Mouse (Mus musculus): ENCODE measurements around the gene Ddx55. TPM values are rescaled to one million over a fixed set of nuclear protein-coding genes. Genes with fewer than 3 reads are reported as not detected.

Ddx55 gene
- 14.0 and 17.3 TPM in 2 replicates for polyA plus RNA-seq (2014; fragmentation: Nextera tagmentation; extraction: Ambion mirVana)

- H3K9ac ChIP-seq (ENCODE audit: low read depth, low read length), result peak within 1 kb of the TSS; percentile 65
- H3K27me3 ChIP-seq (ENCODE audit: control insufficient read depth, insufficient read depth, low read length), result no peaks in the 10 kb centered on the region
- peak within 1 kb of the TSS; percentile 79 for H3K4me3 ChIP-seq (ENCODE audit: low read length)
- H3K36me3 ChIP-seq (ENCODE audit: control insufficient read depth, insufficient read depth, low read length), result peaks cover 41% of the 10 kb centered on the region
- peak within 1 kb of the TSS; percentile 69 for H3K27ac ChIP-seq (ENCODE audit: low read depth, low read length)
- 0 out of 2 replicates have a peak, but pooled peaks cover 3% of the 10 kb centered on the region for H3K4me1 ChIP-seq (ENCODE audit: control insufficient read depth, insufficient read depth, low read length)
- WGBS, result under 1% methylated on average over 66 of the region's 66 CpGs
- peak; percentile 87 for ATAC-seq (ENCODE audit: low FRiP score, low TSS enrichment)
- no peaks in the 10 kb centered on the region for H3K9me3 ChIP-seq (ENCODE audit: control insufficient read depth, low read length)
- peak within 1 kb of the TSS; percentile 74 for H3K4me2 ChIP-seq (replicated peaks; ENCODE audit: low read depth, low read length)
Measured at GRCm38 (mm10) chr5:124552558-124553307, at the start of gene Ddx55. Ddx55 (plus strand) TSS chr5:124552864.

- Histone ChIP-seq H3K27me3 (ENCODE audit: control insufficient read depth, insufficient read depth, low read length) (no peaks in the 10 kb centered on the region), H3K27ac (ENCODE audit: low read depth, low read length) (no peak overlapping the region), H3K9ac (ENCODE audit: low read depth, low read length) (no peak overlapping the region), H3K36me3 (ENCODE audit: control insufficient read depth, insufficient read depth, low read length) (peaks cover 47% of the 10 kb centered on the region), H3K4me1 (ENCODE audit: control insufficient read depth, insufficient read depth, low read length) (no peaks in the 10 kb centered on the region), H3K9me3 (ENCODE audit: control insufficient read depth, low read length) (no peaks in the 10 kb centered on the region), H3K4me3 (ENCODE audit: low read length) (no peak overlapping the region), H3K4me2 (replicated peaks; ENCODE audit: low read depth, low read length) (no peak overlapping the region)
- WGBS, result 49% methylated on average over 14 of the region's 14 CpGs
- ATAC-seq (ENCODE audit: low FRiP score, low TSS enrichment), result no peak
Measured at GRCm38 (mm10) chr5:124503742-124504141, 48.9 kb upstream of the Ddx55 start.

GRCm38 (mm10) chr5:124505235-124505634, 47.4 kb upstream of the Ddx55 start:
- H3K4me1 ChIP-seq (ENCODE audit: control insufficient read depth, insufficient read depth, low read length), result no peaks in the 10 kb centered on the region
- no peaks in the 10 kb centered on the region for H3K27me3 ChIP-seq (ENCODE audit: control insufficient read depth, insufficient read depth, low read length)
- no peaks in the 10 kb centered on the region for H3K9me3 ChIP-seq (ENCODE audit: control insufficient read depth, low read length)
- peaks cover 44% of the 10 kb centered on the region for H3K36me3 ChIP-seq (ENCODE audit: control insufficient read depth, insufficient read depth, low read length)
- no peak overlapping the region for H3K9ac ChIP-seq (ENCODE audit: low read depth, low read length)
- no peak overlapping the region for H3K4me2 ChIP-seq (replicated peaks; ENCODE audit: low read depth, low read length)
- no peak overlapping the region for H3K4me3 ChIP-seq (ENCODE audit: low read length)
- ATAC-seq (ENCODE audit: low FRiP score, low TSS enrichment), result no peak
- WGBS, result 95% methylated on average over 4 of the region's 4 CpGs
- H3K27ac ChIP-seq (ENCODE audit: low read depth, low read length), result no peak overlapping the region

- Histone ChIP-seq H3K27me3 (ENCODE audit: control insufficient read depth, insufficient read depth, low read length) (no peaks in the 10 kb centered on the region), H3K36me3 (ENCODE audit: control insufficient read depth, insufficient read depth, low read length) (peaks cover 39% of the 10 kb centered on the region; the same call in 1 of the 2 replicates), H3K4me3 (ENCODE audit: low read length) (no peak overlapping the region), H3K4me2 (replicated peaks; ENCODE audit: low read depth, low read length) (no peak overlapping the region), H3K9me3 (ENCODE audit: control insufficient read depth, low read length) (no peaks in the 10 kb centered on the region), H3K9ac (ENCODE audit: low read depth, low read length) (no peak overlapping the region), H3K27ac (ENCODE audit: low read depth, low read length) (no peak overlapping the region), H3K4me1 (ENCODE audit: control insufficient read depth, insufficient read depth, low read length) (no peaks in the 10 kb centered on the region)
- ATAC-seq (ENCODE audit: low FRiP score, low TSS enrichment), result peak; percentile 63; the same call in 1 of the 2 replicates
- 34% methylated on average over 10 of the region's 10 CpGs for WGBS
Measured at GRCm38 (mm10) chr5:124506731-124507359, 45.8 kb upstream of the Ddx55 start.

- no peak for ATAC-seq (ENCODE audit: low FRiP score, low TSS enrichment)
- no peak overlapping the region for H3K27ac ChIP-seq (ENCODE audit: low read depth, low read length)
- H3K4me2 ChIP-seq (replicated peaks; ENCODE audit: low read depth, low read length), result no peak overlapping the region
- H3K36me3 ChIP-seq (ENCODE audit: control insufficient read depth, insufficient read depth, low read length), result peaks cover 39% of the 10 kb centered on the region
- no peaks in the 10 kb centered on the region for H3K27me3 ChIP-seq (ENCODE audit: control insufficient read depth, insufficient read depth, low read length)
- H3K9ac ChIP-seq (ENCODE audit: low read depth, low read length), result no peak overlapping the region
- no peak overlapping the region for H3K4me3 ChIP-seq (ENCODE audit: low read length)
- H3K9me3 ChIP-seq (ENCODE audit: control insufficient read depth, low read length), result no peaks in the 10 kb centered on the region
- 90% methylated on average over 6 of the region's 6 CpGs for WGBS
- H3K4me1 ChIP-seq (ENCODE audit: control insufficient read depth, insufficient read depth, low read length), result no peaks in the 10 kb centered on the region
Measured at GRCm38 (mm10) chr5:124509200-124509599, 43.5 kb upstream of the Ddx55 start.

- WGBS, result 62% methylated on average over 12 of the region's 12 CpGs
- Histone ChIP-seq H3K27me3 (ENCODE audit: control insufficient read depth, insufficient read depth, low read length) (no peaks in the 10 kb centered on the region), H3K4me3 (ENCODE audit: low read length) (no peak overlapping the region), H3K36me3 (ENCODE audit: control insufficient read depth, insufficient read depth, low read length) (peaks cover 43% of the 10 kb centered on the region), H3K9ac (ENCODE audit: low read depth, low read length) (no peak overlapping the region), H3K9me3 (ENCODE audit: control insufficient read depth, low read length) (no peaks in the 10 kb centered on the region), H3K4me2 (replicated peaks; ENCODE audit: low read depth, low read length) (no peak overlapping the region), H3K4me1 (ENCODE audit: control insufficient read depth, insufficient read depth, low read length) (no peaks in the 10 kb centered on the region), H3K27ac (ENCODE audit: low read depth, low read length) (no peak overlapping the region)
- no peak; the same call in 1 of the 2 replicates for ATAC-seq (ENCODE audit: low FRiP score, low TSS enrichment)
Measured at GRCm38 (mm10) chr5:124509742-124510237, 42.9 kb upstream of the Ddx55 start.

- Histone ChIP-seq H3K9ac (ENCODE audit: low read depth, low read length) (no peak overlapping the region), H3K4me2 (replicated peaks; ENCODE audit: low read depth, low read length) (no peak overlapping the region), H3K36me3 (ENCODE audit: control insufficient read depth, insufficient read depth, low read length) (peaks cover 39% of the 10 kb centered on the region), H3K9me3 (ENCODE audit: control insufficient read depth, low read length) (no peaks in the 10 kb centered on the region), H3K27ac (ENCODE audit: low read depth, low read length) (no peak overlapping the region), H3K4me3 (ENCODE audit: low read length) (no peak overlapping the region), H3K4me1 (ENCODE audit: control insufficient read depth, insufficient read depth, low read length) (no peaks in the 10 kb centered on the region), H3K27me3 (ENCODE audit: control insufficient read depth, insufficient read depth, low read length) (no peaks in the 10 kb centered on the region)
- 86% methylated on average over 10 of the region's 10 CpGs for WGBS
- ATAC-seq (ENCODE audit: low FRiP score, low TSS enrichment), result no peak
Measured at GRCm38 (mm10) chr5:124510536-124511050, 42.1 kb upstream of the Ddx55 start.

GRCm38 (mm10) chr5:124515789-124516188, 36.9 kb upstream of the Ddx55 start:
- Histone ChIP-seq H3K36me3 (ENCODE audit: control insufficient read depth, insufficient read depth, low read length) (peaks cover 50% of the 10 kb centered on the region), H3K4me1 (ENCODE audit: control insufficient read depth, insufficient read depth, low read length) (no peaks in the 10 kb centered on the region), H3K27ac (ENCODE audit: low read depth, low read length) (no peak overlapping the region), H3K27me3 (ENCODE audit: control insufficient read depth, insufficient read depth, low read length) (no peaks in the 10 kb centered on the region), H3K9ac (ENCODE audit: low read depth, low read length) (no peak overlapping the region), H3K4me2 (replicated peaks; ENCODE audit: low read depth, low read length) (no peak overlapping the region), H3K4me3 (ENCODE audit: low read length) (no peak overlapping the region), H3K9me3 (ENCODE audit: control insufficient read depth, low read length) (no peaks in the 10 kb centered on the region)
- ATAC-seq (ENCODE audit: low FRiP score, low TSS enrichment), result no peak
- 89% methylated on average over 5 of the region's 5 CpGs for WGBS

- Histone ChIP-seq H3K4me2 (replicated peaks; ENCODE audit: low read depth, low read length) (no peak overlapping the region), H3K9ac (ENCODE audit: low read depth, low read length) (no peak overlapping the region), H3K9me3 (ENCODE audit: control insufficient read depth, low read length) (0 out of 2 replicates have a peak, but pooled peaks cover 3% of the 10 kb centered on the region), H3K4me1 (ENCODE audit: control insufficient read depth, insufficient read depth, low read length) (no peaks in the 10 kb centered on the region), H3K4me3 (ENCODE audit: low read length) (no peak overlapping the region), H3K27me3 (ENCODE audit: control insufficient read depth, insufficient read depth, low read length) (no peaks in the 10 kb centered on the region), H3K27ac (ENCODE audit: low read depth, low read length) (no peak overlapping the region), H3K36me3 (ENCODE audit: control insufficient read depth, insufficient read depth, low read length) (peaks cover 35% of the 10 kb centered on the region; the same call in 1 of the 2 replicates)
- ATAC-seq (ENCODE audit: low FRiP score, low TSS enrichment), result no peak
- WGBS, result 85% methylated on average over 10 of the region's 10 CpGs
Measured at GRCm38 (mm10) chr5:124518648-124519047, 34.0 kb upstream of the Ddx55 start.

All from kidney, embryonic 14.5 days (tissue).